Comparison of ENCODE assay signal across 9 mouse cellular contexts in the genomic region with DNA sequence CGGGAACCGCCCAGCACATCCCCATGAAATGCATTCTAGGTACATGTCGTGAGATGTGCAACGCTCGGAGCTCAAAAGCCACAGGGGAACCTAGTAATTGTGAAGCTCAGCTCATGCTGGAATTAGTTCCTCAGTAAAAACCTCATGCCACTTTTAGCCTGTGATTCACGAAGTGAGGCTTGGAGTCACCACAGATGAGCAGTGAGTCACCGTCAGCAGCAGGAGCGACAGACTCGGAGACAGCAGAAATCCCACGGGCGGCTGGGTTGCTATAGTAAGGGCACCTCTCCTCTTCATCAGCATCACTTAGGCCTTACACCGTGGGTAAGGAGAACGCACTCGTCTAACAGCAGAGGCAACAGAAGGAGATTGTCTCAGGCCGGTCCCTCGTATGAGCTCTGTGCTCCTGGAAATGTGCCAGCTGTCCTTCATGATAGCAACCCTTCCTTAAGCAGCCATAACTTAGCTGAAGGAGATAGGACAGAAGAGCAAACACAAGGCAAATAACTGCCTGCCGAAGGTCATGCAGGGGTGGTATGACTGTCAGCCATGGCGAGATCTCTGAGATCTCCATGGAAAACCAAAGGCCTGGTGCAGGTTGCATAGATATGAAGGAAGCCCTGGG. TPM values are rescaled to one million over a fixed set of nuclear protein-coding genes. Genes with fewer than 3 reads are reported as not detected.
DNase-seq lines count a peak whose midpoint lies in the region; TF ChIP-seq lines count a peak whose summit lies in the region.
"Had no signal": no experiment of that assay in that cellular context is flagged by ENCODE, and none has a peak within 500 bp of the region (broad histone marks: within the 10 kb centered on the region; RNA-seq: fewer than 3 reads in every experiment).

No protein-coding gene starts in this region.

- intact Hi-C loops in gastrocnemius, adult 2 months (cut with DNase I): no loop called here
- intact Hi-C loops in gastrocnemius, postnatal 36 days (cut with DNase I): no loop called here

- peak overlapping the region; percentile 46; the same call in 1 of the 2 replicates for H3K27ac ChIP-seq in gastrocnemius, adult 2 months
- H3K27ac ChIP-seq: midbrain, embryonic 12.5 days had no signal

- H3K4me3 ChIP-seq in gastrocnemius, adult 2 months: no peak overlapping the region
- H3K4me3 ChIP-seq: midbrain, embryonic 12.5 days had no signal

- peak; percentile 48 for DNase-seq in gastrocnemius, adult 2 months
- no peak for DNase-seq in gastrocnemius, postnatal 36 days
- peak; percentile 40 for DNase-seq in urinary bladder, postnatal 14 days (ENCODE audit: low spot score)
- DNase-seq in urinary bladder, postnatal 4 days (ENCODE audit: low spot score in 2 of 2): no peak
- peak; percentile 32 to 48 for DNase-seq in layer of hippocampus, postnatal 10 days (ENCODE audit: low spot score in 2 of 2)
- DNase-seq in monocyte, adult 2 months (ENCODE audit: low read depth in 1 of 2, low spot score in 2 of 2): peak; percentile 62 to 65
- no peak for DNase-seq in thymus, adult 18-20 months
- DNase-seq in kidney, adult 18-20 months: no peak

- TF ChIP-seq CTCF in gastrocnemius, adult 2 months (IDR thresholded peaks at IDR 0.05): no peak

RNA-seq across cellular contexts. Expression of gene Ston2, which starts 39.8 kb away (rescaled TPM):
- total RNA-seq in gastrocnemius, adult 2 months (2021): 10 to 100 TPM; 53.3 to 61.6 TPM
- total RNA-seq in gastrocnemius, postnatal 36 days (2021): 10 to 100 TPM; 42.5 to 46.6 TPM
- 10 to 100 TPM; 28.8 to 33.1 TPM for total RNA-seq in layer of hippocampus, postnatal 10 days (2021)

Comparison
In these comparisons a context has a peak if more than half of its experiments do, and no peak if none do; other contexts are left out.
1. DNase-seq: peak in gastrocnemius, adult 2 months (single experiment), urinary bladder, postnatal 14 days (single experiment), layer of hippocampus, postnatal 10 days (2 of 2) and monocyte, adult 2 months (2 of 2); none in gastrocnemius, postnatal 36 days (0 of 2), urinary bladder, postnatal 4 days (0 of 2), thymus, adult 18-20 months (0 of 2) and kidney, adult 18-20 months (single experiment).